Mouse (Mus musculus) brain, embryonic 14.5 days (tissue): ENCODE data around the gene Abcc9.

Experiments
- CTCF ChIP-seq: fragments of 200-500 bp; IDR thresholded peaks from 2 replicates; pipeline ENCODE4 v1.5.1; 2012; ENCODE audit warnings: inconsistent platforms, mild to moderate bottlenecking, moderate library complexity, borderline replicate concordance; ENCODE audit not compliant: insufficient read depth, insufficient read length; ENCODE audit errors: extremely low read depth
- POLR2A ChIP-seq: fragments of 200-500 bp; IDR thresholded peaks from 2 replicates; pipeline ENCODE4 v1.6.1; 2012; ENCODE audit warnings: mild to moderate bottlenecking, inconsistent platforms, borderline replicate concordance; ENCODE audit not compliant: poor library complexity, insufficient read depth, insufficient read length, severe bottlenecking; ENCODE audit errors: extremely low read depth

- TF ChIP-seq CTCF: no peak
- no peak for TF ChIP-seq POLR2A
Observed at GRCm38 (mm10) chr6:142634530-142635184, 67.5 kb downstream of the Abcc9 start.
